Mouse (Mus musculus) left cerebral cortex, postnatal 14 days (tissue): ENCODE results near the gene Smad6. TPM values are rescaled to one million over a fixed set of nuclear protein-coding genes. Genes with fewer than 3 reads are reported as not detected.
A peak's percentile ranks its signal among the peaks of the same experiment; 100 is the strongest.

ENCODE experiments used
- DNase-seq, 2 experiments: peaks; one replicate each; pipeline ENCODE4 v3.0.0; 2021 to 2022; ENCODE audit warnings: low spot score in 2 of 2, mixed read lengths in 1 of 2
- intact Hi-C: fragments of 180-260 bp; cut with DNase I; formaldehyde crosslinking; loops from one replicate; pipeline ENCODE4 v1.15.1; 2025
- long read RNA-seq, 2 experiments: library from polyadenylated mRNA; stranded (forward); transcript quantifications; one replicate each; pipeline ENCODE4 v2.0.0; 2021
- total RNA-seq, 2 experiments: library from RNA; stranded (reverse); gene quantifications; 2 replicates each; pipeline ENCODE4 v1.2.3; 2021

Smad6 gene
- total RNA-seq: 1 to 10 TPM; 1.8 to 2.3 TPM
- long read RNA-seq, experiment 1, partial matches to known transcripts: 0 of 1 reads
- long read RNA-seq, experiment 1, other reads (novel, unspliced or antisense): 0 of 1 reads
- long read RNA-seq, experiment 2, transcript Smad6-201 (4 exons, 2,971 nt): major isoform, 6 of 6 reads
- long read RNA-seq, experiment 2, partial matches to known transcripts: 0 of 6 reads
- long read RNA-seq, experiment 2, other reads (novel, unspliced or antisense): 0 of 6 reads

GRCm38 (mm10) chr9:64021853-64022561, at the start of gene Smad6:
TSS of gene Smad6 (minus strand) at chr9:64022059.
- peak; percentile 77 to 78 for DNase-seq
- intact Hi-C loops: loop anchor here (5.0 kb wide), 1 partner anchor 65 kb away; no protein-coding TSS in a partner anchor

GRCm38 (mm10) chr9:64070674-64071073, 48.8 kb upstream of the Smad6 start:
- DNase-seq: no peak
- intact Hi-C loops: no loop called here

- DNase-seq: no peak
- intact Hi-C loops: no loop called here
Observed at GRCm38 (mm10) chr9:64069131-64069530, 47.3 kb upstream of the Smad6 start.

- intact Hi-C loops: no loop called here
- DNase-seq: no peak
Observed at GRCm38 (mm10) chr9:64068571-64068970, 46.7 kb upstream of the Smad6 start.

GRCm38 (mm10) chr9:64067787-64068186, 45.9 kb upstream of the Smad6 start:
- intact Hi-C loops: no loop called here
- no peak for DNase-seq

GRCm38 (mm10) chr9:64060033-64060539, 38.2 kb upstream of the Smad6 start:
- intact Hi-C loops: no loop called here
- DNase-seq: no peak

GRCm38 (mm10) chr9:64057903-64058650, 36.2 kb upstream of the Smad6 start:
- DNase-seq: peak; percentile 13 to 14
- intact Hi-C loops: no loop called here

GRCm38 (mm10) chr9:64055162-64055561, 33.3 kb upstream of the Smad6 start:
- no peak for DNase-seq
- intact Hi-C loops: no loop called here

GRCm38 (mm10) chr9:64053786-64054185, 31.9 kb upstream of the Smad6 start:
- DNase-seq: no peak
- intact Hi-C loops: no loop called here

- DNase-seq: no peak
- intact Hi-C loops: no loop called here
Observed at GRCm38 (mm10) chr9:64051241-64051640, 29.4 kb upstream of the Smad6 start.

- intact Hi-C loops: no loop called here
- DNase-seq: no peak
Observed at GRCm38 (mm10) chr9:64050513-64051065, 28.7 kb upstream of the Smad6 start.

- intact Hi-C loops: no loop called here
- DNase-seq: peak in 1 of 2 experiments; percentile 34
Observed at GRCm38 (mm10) chr9:64049471-64050380, 27.9 kb upstream of the Smad6 start.

GRCm38 (mm10) chr9:64045117-64045890, 23.4 kb upstream of the Smad6 start:
- intact Hi-C loops: no loop called here
- no peak for DNase-seq

- intact Hi-C loops: no loop called here
- DNase-seq: no peak
Observed at GRCm38 (mm10) chr9:64044343-64044742, 22.5 kb upstream of the Smad6 start.

GRCm38 (mm10) chr9:64042911-64043310, 21.1 kb upstream of the Smad6 start:
- intact Hi-C loops: no loop called here

GRCm38 (mm10) chr9:64042216-64042615, 20.4 kb upstream of the Smad6 start:
- intact Hi-C loops: no loop called here
- DNase-seq: no peak

More at GRCm38 (mm10) chr9:64042911-64043310, 21.1 kb upstream of the Smad6 start:
- DNase-seq: no peak

- no peak for DNase-seq
- intact Hi-C loops: no loop called here
Observed at GRCm38 (mm10) chr9:64029908-64030631, 8.2 kb upstream of the Smad6 start.
